Mouse (Mus musculus) neutrophil, adult 5-6 weeks (primary cell): Measurements from ENCODE around the gene Spag4. TPM values are rescaled to one million over a fixed set of nuclear protein-coding genes. Genes with fewer than 3 reads are reported as not detected.
A peak's percentile ranks its signal among the peaks of the same experiment; 100 is the strongest.
"Not testable (repeated sequence)": the region's sequence is repeated elsewhere in the genome, so short reads cannot be mapped to it uniquely, and the experiment has no call there.

ENCODE experiments used
- ATAC-seq: fragments of 151-379, 151-347 bp; 2 replicates; pipeline ENCODE4 v1.8.0; 2017; ENCODE audit warnings: mild to moderate bottlenecking, moderate TSS enrichment; ENCODE audit not compliant: insufficient number of reproducible peaks, poor library complexity, low FRiP score, severe bottlenecking; ENCODE audit errors: extremely low read depth
- total RNA-seq: library from RNA; stranded (forward); fragments of 200-1000 nt; gene quantifications from 2 replicates; pipeline ENCODE4 v1.2.3, GENCODE M21; 2017

The Spag4 gene
- total RNA-seq, 1 experiment from 2014 or later: 1.4 TPM

- no peak for ATAC-seq
Observed at GRCm38 (mm10) chr2:156089799-156090198, 24.8 kb downstream of the Spag4 start.

- no peak for ATAC-seq
Observed at GRCm38 (mm10) chr2:156091926-156092325, 27.0 kb downstream of the Spag4 start.

- no peak for ATAC-seq
Observed at GRCm38 (mm10) chr2:156110627-156111357, 45.8 kb downstream of the Spag4 start.

- ATAC-seq: peak; percentile 95
Observed at GRCm38 (mm10) chr2:156111358-156112079, 46.5 kb downstream of the Spag4 start, which contains the start of the genes Cpne1 and Rbm12. Cpne1 (minus strand) TSS chr2:156111965. Rbm12 (minus strand) TSS chr2:156111978.

- ATAC-seq: not testable (repeated sequence)
Observed at GRCm38 (mm10) chr2:156112080-156112423, 47.1 kb downstream of the Spag4 start.

GRCm38 (mm10) chr2:156119566-156119965 is 54.6 kb downstream of the Spag4 start:
- no peak for ATAC-seq

Other genes starting within 250 kb of the Spag4 start
- 12.4 and 12.7 TPM in 2 replicates for gene BC029722, start 245.7 kb upstream of the Spag4 start, total RNA-seq
- 48.3 and 56.8 TPM in 2 replicates for gene Eif6, start 238.2 kb upstream of the Spag4 start, total RNA-seq
- gene Fam83c, start 230.3 kb upstream of the Spag4 start, total RNA-seq: not detected in 2 replicates
- gene Uqcc1, start 134.9 kb upstream of the Spag4 start, total RNA-seq: 20.6 and 23.1 TPM in 2 replicates
- gene Gm15557, start 124.4 kb upstream of the Spag4 start, total RNA-seq: not detected in 2 replicates
- gene Gdf5, start 119.8 kb upstream of the Spag4 start, total RNA-seq: not detected in 2 replicates
- gene Cep250, start 108.7 kb upstream of the Spag4 start, total RNA-seq: 66.2 and 69.1 TPM in 2 replicates
- 1.1 and 1.4 TPM in 2 replicates for gene 6430550D23Rik, start 57.2 kb upstream of the Spag4 start, total RNA-seq
- gene Ergic3, start 57.1 kb upstream of the Spag4 start, total RNA-seq: 61.0 and 68.6 TPM in 2 replicates
- not detected in 2 replicates for gene Fer1l4, start 12.2 kb upstream of the Spag4 start, total RNA-seq
- gene Cpne1, start 46.8 kb downstream of the Spag4 start, total RNA-seq: 111 and 113 TPM in 2 replicates
- 22.5 and 29.3 TPM in 2 replicates for gene Rbm12, start 46.8 kb downstream of the Spag4 start, total RNA-seq
- 34.1 and 36.1 TPM in 2 replicates for gene Gm28036, start 61.9 kb downstream of the Spag4 start, total RNA-seq
- gene Romo1, start 78.9 kb downstream of the Spag4 start, total RNA-seq: 5.5 and 13.5 TPM in 2 replicates
- 22.2 and 26.5 TPM in 2 replicates for gene Nfs1, start 79.0 kb downstream of the Spag4 start, total RNA-seq
- 1,446 and 1,484 TPM in 2 replicates for gene Rbm39, start 115.1 kb downstream of the Spag4 start, total RNA-seq
- 42.7 and 80.4 TPM in 2 replicates for gene Phf20, start 131.3 kb downstream of the Spag4 start, total RNA-seq
- gene Cnbd2, start 247.1 kb downstream of the Spag4 start, total RNA-seq: 18.7 and 37.0 TPM in 2 replicates
- gene Scand1, start 247.5 kb downstream of the Spag4 start, total RNA-seq: 55.2 and 82.9 TPM in 2 replicates